Mouse (Mus musculus) megakaryocyte, embryonic 14.5 days (primary cell): ENCODE measurements around the gene Ccdc158.

Source experiments
- FLI1 ChIP-seq: IDR thresholded peaks from 2 replicates; pipeline ENCODE4 v1.6.1; 2012; ENCODE audit warnings: low read length, inconsistent platforms, mixed read lengths
- GATA1 ChIP-seq: IDR thresholded peaks from 3 replicates; pipeline ENCODE4 v1.6.1; 2012; ENCODE audit warnings: mixed read lengths, low read length, inconsistent platforms, borderline replicate concordance

- TF ChIP-seq GATA1 (no peak), FLI1 (no peak)
Observed at GRCm38 (mm10) chr5:92656256-92656655, 18.8 kb downstream of the Ccdc158 start.
